Mouse (Mus musculus) spleen, adult 2 months (tissue): Measurements from ENCODE around the gene Slc2a6. TPM values are rescaled to one million over a fixed set of nuclear protein-coding genes. Genes with fewer than 3 reads are reported as not detected.
A peak's percentile ranks its signal among the peaks of the same experiment; 100 is the strongest.

Experiments used
- DNase-seq, 2 experiments: peaks; one replicate each; pipeline versions ENCODE4 v3.0.0 to v3.0.0-alpha.2; 2012 to 2021; ENCODE audit warnings: low spot score in 2 of 2, low read depth in 1 of 2
- H3K27ac ChIP-seq: fragments of 200-500 bp; 2 replicates; pipeline ENCODE4 v1.5.1; 2012; ENCODE audit warnings: low read length, inconsistent platforms; ENCODE audit not compliant: insufficient read depth
- H3K27me3 ChIP-seq: fragments of 200-500 bp; 2 replicates; pipeline ENCODE4 v1.6.1; 2012; ENCODE audit warnings: mild to moderate bottlenecking, moderate library complexity, low read length, inconsistent platforms; ENCODE audit not compliant: control insufficient read depth, insufficient read depth
- H3K36me3 ChIP-seq: fragments of 200-500 bp; 2 replicates; pipeline ENCODE4 v1.6.1; 2012; ENCODE audit warnings: mild to moderate bottlenecking, low read length, inconsistent platforms; ENCODE audit not compliant: control insufficient read depth, insufficient read depth
- H3K4me1 ChIP-seq: fragments of 200-500 bp; 2 replicates; pipeline ENCODE4 v1.6.1; 2011; ENCODE audit warnings: inconsistent platforms; ENCODE audit not compliant: control insufficient read depth, insufficient read depth, insufficient read length
- H3K4me3 ChIP-seq: fragments of 200-500 bp; 2 replicates; pipeline ENCODE4 v1.5.1; 2011; ENCODE audit warnings: mild to moderate bottlenecking, inconsistent platforms; ENCODE audit not compliant: insufficient read depth, insufficient read length; ENCODE audit errors: extremely low read depth
- CTCF ChIP-seq: fragments of 200-500 bp; IDR thresholded peaks from 2 replicates; pipeline ENCODE4 v1.5.1; 2011; ENCODE audit warnings: mild to moderate bottlenecking, inconsistent platforms; ENCODE audit not compliant: insufficient read depth, insufficient read length, insufficient replicate concordance; ENCODE audit errors: extremely low read depth
- POLR2A ChIP-seq: fragments of 200-500 bp; IDR thresholded peaks from 2 replicates; pipeline ENCODE4 v1.6.1; 2011; ENCODE audit warnings: low read depth, low read length, inconsistent platforms
- WGBS: fragments of 180-500 bp; shearing (Covaris S2); methylation state at CpG from one replicate; pipeline ENCODE4 v1.1.7; 2018; 5-methylcytosine and 5-hydroxymethylcytosine counted together
- polyA plus RNA-seq: library from polyadenylated mRNA; depleted of rRNA; stranded (reverse); fragments of >200 nt; gene quantifications from 2 replicates; pipeline ENCODE4 v1.2.3, GENCODE M21; 2012

Gene Slc2a6
- polyA plus RNA-seq, 1 experiment = 18.9 TPM

DNA sequence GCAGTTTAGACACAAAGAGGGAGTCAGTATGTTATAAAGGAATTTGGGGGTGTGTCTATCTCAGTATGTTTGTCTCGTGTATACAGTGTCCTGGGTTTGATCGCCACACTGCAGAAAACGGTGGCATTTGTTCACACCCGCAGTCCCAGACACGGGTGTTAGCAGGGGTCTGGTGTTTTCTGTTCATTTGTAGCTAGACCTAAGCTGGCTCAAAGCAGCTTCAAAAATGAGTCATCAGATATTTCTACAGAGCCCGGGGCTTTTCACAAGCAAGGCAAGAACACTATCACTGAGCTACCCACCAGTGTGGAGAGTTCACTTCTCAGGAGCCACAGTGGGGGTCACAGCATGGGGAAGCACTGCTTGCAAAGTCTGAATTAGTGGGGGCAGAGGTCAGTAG, 21.6 kb upstream of the Slc2a6 start:
- Histone ChIP-seq H3K4me1 (no peaks in the 10 kb centered on the region), H3K27ac (no peak overlapping the region), H3K4me3 (no peak overlapping the region), H3K36me3 (no peaks in the 10 kb centered on the region), H3K27me3 (no peaks in the 10 kb centered on the region)
- WGBS = 77% methylated on average over 6 of the region's 6 CpGs
- DNase-seq = no peak
- TF ChIP-seq POLR2A = no peak
- TF ChIP-seq CTCF = no peak

DNA sequence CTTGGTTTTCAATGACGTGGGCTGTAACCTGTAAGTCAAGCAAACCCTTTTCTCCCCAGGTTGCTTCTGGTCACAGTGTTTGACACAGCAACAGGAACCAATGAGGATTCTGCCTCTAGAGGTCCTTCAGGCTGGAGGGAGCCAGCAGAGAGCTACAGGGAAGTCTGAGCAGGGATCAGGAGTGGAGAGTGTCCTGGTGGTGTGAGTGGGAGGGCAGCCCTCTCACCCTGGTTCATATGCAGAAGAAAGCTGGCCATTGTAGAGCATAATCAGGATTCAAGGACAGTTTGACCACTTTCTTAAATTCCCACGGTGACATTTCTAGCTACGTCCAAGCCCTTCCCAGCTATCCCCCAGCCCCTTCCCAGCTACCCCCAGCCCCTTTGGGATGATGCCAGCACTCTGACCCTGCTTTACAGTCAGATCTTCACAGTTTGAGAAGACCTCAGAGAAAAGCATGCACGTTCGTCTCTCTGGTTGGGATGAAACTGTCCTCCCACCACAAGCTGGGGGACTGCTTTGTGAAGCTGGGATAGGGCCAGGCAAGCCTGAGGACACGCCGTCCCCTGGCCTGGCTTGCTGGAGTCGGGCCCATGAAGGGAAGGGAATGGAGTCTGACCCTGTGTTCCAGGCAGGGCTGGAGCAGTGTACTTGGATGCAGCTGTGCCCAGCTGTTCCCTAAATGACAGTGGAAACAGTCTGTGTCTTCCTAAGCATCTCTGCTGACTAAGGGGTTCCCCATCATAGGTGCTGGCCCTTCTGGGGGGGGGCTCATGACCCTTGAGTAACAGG, 18.4 kb upstream of the Slc2a6 start:
- H3K36me3 ChIP-seq = no peaks in the 10 kb centered on the region
- no peak overlapping the region for H3K27ac ChIP-seq
- TF ChIP-seq POLR2A (no peak), CTCF (no peak)
- no peaks in the 10 kb centered on the region for H3K4me1 ChIP-seq
- no peaks in the 10 kb centered on the region for H3K27me3 ChIP-seq
- DNase-seq = no peak
- no peak overlapping the region for H3K4me3 ChIP-seq
- 74% methylated on average over 8 of the region's 8 CpGs for WGBS

DNA sequence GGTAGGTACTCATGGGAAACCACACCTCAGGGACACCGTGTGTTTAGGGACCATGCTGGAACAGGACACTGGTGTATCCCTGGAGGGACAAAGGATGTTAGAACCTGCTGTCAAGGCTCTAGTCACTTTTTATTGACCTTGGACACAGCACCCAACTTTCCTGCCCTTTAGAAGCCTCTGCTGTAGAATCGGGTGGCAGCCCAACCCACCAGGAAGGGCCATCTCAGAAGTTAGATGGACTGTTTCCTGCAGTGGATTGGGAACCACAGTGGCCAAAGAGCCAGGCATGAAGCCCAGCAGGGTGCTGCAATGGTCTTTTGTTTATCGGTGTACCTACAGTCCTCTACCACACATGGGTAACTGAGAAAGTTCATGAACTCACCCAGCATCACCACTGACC, 16.8 kb upstream of the Slc2a6 start:
- no peak for DNase-seq
- WGBS = 75% methylated on average over 3 of the region's 3 CpGs
- Histone ChIP-seq H3K27ac (no peak overlapping the region), H3K27me3 (no peaks in the 10 kb centered on the region), H3K4me3 (no peak overlapping the region), H3K36me3 (no peaks in the 10 kb centered on the region), H3K4me1 (no peaks in the 10 kb centered on the region)
- TF ChIP-seq POLR2A (no peak), CTCF (no peak)

DNA sequence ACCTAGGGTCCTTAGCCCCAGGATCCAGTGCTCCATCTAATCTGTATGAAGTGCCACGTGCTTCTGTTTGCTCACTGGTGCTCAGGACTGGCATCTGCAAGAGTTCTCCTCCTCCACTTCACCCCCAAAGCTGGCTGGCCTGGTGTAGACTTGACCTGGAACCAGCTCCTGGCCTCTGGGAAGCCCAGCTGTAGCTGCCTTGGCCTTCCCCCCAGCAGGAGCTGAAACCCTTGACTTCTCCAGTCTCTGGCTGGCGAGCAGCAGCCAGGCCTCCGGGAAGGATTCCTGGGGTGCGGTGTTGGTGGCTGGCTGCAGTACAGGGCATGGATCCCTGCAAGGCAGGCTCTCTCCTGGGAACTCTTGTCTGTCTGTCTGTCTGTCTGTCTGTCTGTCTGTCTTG, 16.4 kb upstream of the Slc2a6 start:
- WGBS = 89% methylated on average over 4 of the region's 4 CpGs
- Histone ChIP-seq H3K36me3 (no peaks in the 10 kb centered on the region), H3K4me1 (no peaks in the 10 kb centered on the region), H3K4me3 (no peak overlapping the region), H3K27ac (no peak overlapping the region), H3K27me3 (no peaks in the 10 kb centered on the region)
- no peak for DNase-seq
- TF ChIP-seq CTCF (no peak), POLR2A (no peak)

DNA sequence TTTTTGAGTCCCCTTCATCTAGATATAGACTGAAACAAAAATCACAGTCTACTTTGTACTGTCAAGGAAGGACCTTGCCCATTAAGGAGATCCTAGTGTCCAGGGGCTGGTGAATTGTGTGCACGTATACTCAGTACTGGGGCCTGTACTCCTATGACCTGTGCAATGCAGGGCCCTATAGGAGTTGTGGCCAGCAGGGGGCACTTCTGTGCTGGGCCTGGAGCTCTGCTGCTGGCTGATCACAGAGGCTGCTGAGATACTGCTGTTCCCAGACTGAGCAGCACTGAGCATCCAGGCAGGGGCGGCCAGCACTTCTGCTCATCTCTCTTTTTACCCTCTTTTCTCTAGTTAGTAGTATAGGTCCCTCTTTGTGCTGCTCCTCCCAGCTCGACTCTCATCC, 15.7 kb upstream of the Slc2a6 start:
- Histone ChIP-seq H3K4me3 (no peak overlapping the region), H3K36me3 (no peaks in the 10 kb centered on the region), H3K4me1 (no peaks in the 10 kb centered on the region), H3K27me3 (no peaks in the 10 kb centered on the region), H3K27ac (no peak overlapping the region)
- DNase-seq = peak; percentile 15 to 69
- no peak for TF ChIP-seq POLR2A
- TF ChIP-seq CTCF = peak; percentile 69; the same call in 1 of the 2 replicates
- WGBS = 42% methylated on average over 3 of the region's 3 CpGs

DNA sequence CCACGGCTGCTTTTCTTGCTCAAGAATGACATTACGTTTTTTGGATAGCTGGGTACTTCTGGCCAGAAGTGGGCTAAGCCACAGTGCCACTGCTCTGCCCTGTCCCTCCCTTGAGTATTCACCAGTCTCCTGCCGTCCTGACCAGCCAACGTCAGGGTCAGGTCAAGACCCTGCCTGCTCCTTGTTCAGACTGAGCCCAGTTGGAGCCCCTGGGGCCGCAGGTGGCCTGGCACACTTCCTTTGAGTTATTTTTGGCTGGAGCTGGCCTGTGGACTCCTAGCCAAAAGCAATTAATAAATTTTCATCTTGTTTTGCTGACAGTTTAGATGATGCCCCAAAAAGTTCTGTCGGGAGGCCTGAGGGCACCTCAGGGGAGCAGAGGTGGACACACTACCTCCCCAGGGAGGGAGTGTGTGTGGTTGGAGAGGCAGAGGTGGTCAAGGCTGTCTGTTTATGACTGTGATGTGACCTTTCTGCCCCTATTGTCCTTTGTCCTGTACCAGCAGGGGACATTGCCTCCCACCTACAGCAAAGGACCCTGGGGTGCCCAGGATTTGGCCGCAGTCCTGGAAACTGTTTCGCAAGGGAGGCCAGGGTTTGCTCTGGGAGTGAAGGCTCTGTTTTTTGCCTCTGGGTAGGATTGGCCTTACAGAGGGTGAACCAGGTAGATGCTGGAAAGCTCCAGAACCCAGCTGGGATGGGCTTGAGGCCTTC, 14.5 kb upstream of the Slc2a6 start:
- Histone ChIP-seq H3K4me3 (no peak overlapping the region), H3K27me3 (no peaks in the 10 kb centered on the region), H3K4me1 (no peaks in the 10 kb centered on the region), H3K27ac (no peak overlapping the region), H3K36me3 (no peaks in the 10 kb centered on the region)
- DNase-seq = no peak
- 63% methylated on average over 8 of the region's 8 CpGs for WGBS
- no peak for TF ChIP-seq POLR2A
- TF ChIP-seq CTCF = no peak

DNA sequence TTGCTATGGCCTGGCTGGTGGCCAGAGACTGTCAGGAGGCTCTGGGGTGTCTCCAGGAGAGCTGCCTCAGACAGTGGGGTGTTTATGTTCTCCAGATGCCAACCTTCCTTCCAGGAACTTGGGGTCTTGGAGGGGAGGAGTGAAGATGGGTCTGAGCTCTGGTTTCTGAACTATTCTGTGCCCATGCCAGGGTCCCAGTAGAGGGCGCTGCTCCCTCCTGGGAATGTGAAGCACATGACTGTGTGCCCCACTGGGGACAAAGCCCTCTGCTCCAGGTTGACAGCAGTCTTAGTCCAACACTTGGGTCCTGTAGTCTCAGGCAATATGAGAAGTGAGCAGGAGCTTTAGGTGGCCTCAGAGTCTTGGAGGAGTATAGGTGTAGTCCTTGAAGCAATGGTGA, 11.5 kb upstream of the Slc2a6 start:
- no peaks in the 10 kb centered on the region for H3K36me3 ChIP-seq
- no peaks in the 10 kb centered on the region for H3K27me3 ChIP-seq
- no peak for DNase-seq
- TF ChIP-seq POLR2A (no peak), CTCF (no peak)
- 0% methylated on average over 1 of the region's 1 CpGs for WGBS
- no peak overlapping the region for H3K27ac ChIP-seq
- H3K4me1 ChIP-seq = no peaks in the 10 kb centered on the region
- no peak overlapping the region for H3K4me3 ChIP-seq
